Mouse (Mus musculus) heart, embryonic 15.5 days (tissue): ENCODE data around the gene Vav2. TPM values are rescaled to one million over a fixed set of nuclear protein-coding genes. Genes with fewer than 3 reads are reported as not detected.

ENCODE experiments used
- ATAC-seq: fragments of 200-750 bp; cut with Nextera tagmentation; replicated peaks from 2 replicates; pipeline ENCODE4 v1.8.0; 2017; ENCODE audit warnings: low read depth, moderate TSS enrichment; ENCODE audit not compliant: insufficient number of reproducible peaks, insufficient read depth, low FRiP score
- H3K27ac ChIP-seq: fragments of 300-500 bp; sonication (generic); 2 replicates; pipeline ENCODE4 v1.5.1; 2015; ENCODE audit warnings: mild to moderate bottlenecking, inconsistent platforms
- H3K27me3 ChIP-seq: fragments of 300-500 bp; sonication (generic); 2 replicates; pipeline ENCODE4 v1.6.1; 2015; ENCODE audit warnings: inconsistent platforms
- H3K36me3 ChIP-seq: fragments of 300-500 bp; sonication (generic); 2 replicates; pipeline ENCODE4 v1.6.1; 2015; ENCODE audit warnings: mild to moderate bottlenecking, inconsistent platforms
- H3K4me1 ChIP-seq: fragments of 300-500 bp; sonication (generic); replicated peaks from 2 replicates; pipeline ENCODE4 v1.6.1; 2015; ENCODE audit warnings: inconsistent platforms
- H3K4me2 ChIP-seq: fragments of 300-500 bp; sonication (generic); 2 replicates; pipeline ENCODE4 v1.6.1; 2015; ENCODE audit warnings: inconsistent platforms, mild to moderate bottlenecking, moderate library complexity
- H3K4me3 ChIP-seq: fragments of 300-500 bp; sonication (generic); 2 replicates; pipeline ENCODE4 v1.5.1; 2015; ENCODE audit warnings: mild to moderate bottlenecking, inconsistent platforms
- H3K9ac ChIP-seq: fragments of 300-500 bp; sonication (generic); 2 replicates; pipeline ENCODE4 v1.6.1; 2015; ENCODE audit warnings: mild to moderate bottlenecking, inconsistent platforms
- H3K9me3 ChIP-seq: fragments of 300-500 bp; sonication (generic); replicated peaks from 2 replicates; pipeline ENCODE4 v1.6.1; 2016; ENCODE audit warnings: inconsistent platforms
- WGBS: fragments of 180-500 bp; shearing (Covaris S2); methylation state at CpG from one replicate; pipeline ENCODE4 v1.1.7; 2015; ENCODE audit warnings: mixed read lengths; 5-methylcytosine and 5-hydroxymethylcytosine counted together
- polyA plus RNA-seq: library from polyadenylated mRNA; unstranded; fragments of >200 nt; fragmentation: Nextera tagmentation; extraction: Ambion mirVana; gene quantifications from 2 replicates; pipeline ENCODE4 v1.2.1, GENCODE M21; 2015

Vav2 gene
- polyA plus RNA-seq, 1 experiment from 2014 or later: 3.1 TPM

GRCm38 (mm10) chr2:27329386-27330060 lies 97.3 kb downstream of the Vav2 start:
- Histone ChIP-seq H3K4me2 (no peak overlapping the region), H3K27ac (peak overlapping the region; percentile 31; the same call in 1 of the 2 replicates), H3K27me3 (no peaks in the 10 kb centered on the region), H3K36me3 (no peaks in the 10 kb centered on the region), H3K9ac (no peak overlapping the region), H3K9me3 (no peaks in the 10 kb centered on the region), H3K4me1 (peaks cover 49% of the 10 kb centered on the region), H3K4me3 (no peak overlapping the region)
- ATAC-seq: no peak
- WGBS: 86% methylated on average over 10 of the region's 10 CpGs

GRCm38 (mm10) chr2:27328613-27329041 lies 98.2 kb downstream of the Vav2 start:
- Histone ChIP-seq H3K27me3 (no peaks in the 10 kb centered on the region), H3K9ac (no peak overlapping the region), H3K4me3 (no peak overlapping the region), H3K4me1 (peaks cover 54% of the 10 kb centered on the region), H3K9me3 (no peaks in the 10 kb centered on the region), H3K4me2 (no peak overlapping the region), H3K36me3 (no peaks in the 10 kb centered on the region), H3K27ac (peak overlapping the region; percentile 31)
- ATAC-seq: no peak

GRCm38 (mm10) chr2:27327886-27328285 lies 98.9 kb downstream of the Vav2 start:
- no peak for ATAC-seq
- no peak overlapping the region for H3K4me3 ChIP-seq
- H3K27ac ChIP-seq: peak overlapping the region; percentile 40
- H3K4me2 ChIP-seq: no peak overlapping the region
- H3K4me1 ChIP-seq: peaks cover 56% of the 10 kb centered on the region
- H3K36me3 ChIP-seq: no peaks in the 10 kb centered on the region
- 68% methylated on average over 4 of the region's 4 CpGs for WGBS
- H3K9me3 ChIP-seq: no peaks in the 10 kb centered on the region
- H3K9ac ChIP-seq: no peak overlapping the region
- no peaks in the 10 kb centered on the region for H3K27me3 ChIP-seq

- Histone ChIP-seq H3K36me3 (no peaks in the 10 kb centered on the region), H3K9ac (no peak overlapping the region), H3K27me3 (no peaks in the 10 kb centered on the region), H3K4me1 (peaks cover 62% of the 10 kb centered on the region), H3K4me2 (no peak overlapping the region), H3K9me3 (no peaks in the 10 kb centered on the region), H3K27ac (peak overlapping the region; percentile 40), H3K4me3 (no peak overlapping the region)
- peak; percentile 53 for ATAC-seq
- WGBS: 21% methylated on average over 6 of the region's 6 CpGs
These were observed 99.8 kb downstream of the Vav2 start for GRCm38 (mm10) chr2:27327076-27327475.

GRCm38 (mm10) chr2:27326357-27326756 lies 100.5 kb downstream of the Vav2 start:
- H3K27ac ChIP-seq: 0 out of 2 replicates have a peak overlapping the region, but pooled peaks have one; percentile 40
- no peak overlapping the region for H3K4me2 ChIP-seq
- no peak overlapping the region for H3K4me3 ChIP-seq
- H3K4me1 ChIP-seq: peaks cover 66% of the 10 kb centered on the region
- H3K9ac ChIP-seq: no peak overlapping the region
- H3K27me3 ChIP-seq: no peaks in the 10 kb centered on the region
- no peak for ATAC-seq
- no peaks in the 10 kb centered on the region for H3K36me3 ChIP-seq
- H3K9me3 ChIP-seq: no peaks in the 10 kb centered on the region
- 76% methylated on average over 7 of the region's 7 CpGs for WGBS

- no peaks in the 10 kb centered on the region for H3K36me3 ChIP-seq
- 13% methylated on average over 2 of the region's 2 CpGs for WGBS
- 0 out of 2 replicates have a peak overlapping the region, but pooled peaks have one; percentile 10 for H3K4me2 ChIP-seq
- H3K4me3 ChIP-seq: no peak overlapping the region
- peak; percentile 23; the same call in 1 of the 2 replicates for ATAC-seq
- no peaks in the 10 kb centered on the region for H3K9me3 ChIP-seq
- H3K27ac ChIP-seq: peak overlapping the region; percentile 53; the same call in 1 of the 2 replicates
- no peak overlapping the region for H3K9ac ChIP-seq
- H3K27me3 ChIP-seq: no peaks in the 10 kb centered on the region
- peaks cover 67% of the 10 kb centered on the region for H3K4me1 ChIP-seq
These were observed 102.1 kb downstream of the Vav2 start for GRCm38 (mm10) chr2:27324690-27325089.

GRCm38 (mm10) chr2:27321431-27321875 lies 105.4 kb downstream of the Vav2 start:
- Histone ChIP-seq H3K27me3 (no peaks in the 10 kb centered on the region), H3K36me3 (no peaks in the 10 kb centered on the region), H3K4me3 (no peak overlapping the region), H3K4me1 (peaks cover 35% of the 10 kb centered on the region), H3K27ac (no peak overlapping the region), H3K9ac (no peak overlapping the region), H3K4me2 (no peak overlapping the region), H3K9me3 (no peaks in the 10 kb centered on the region)
- ATAC-seq: no peak
- 48% methylated on average over 6 of the region's 6 CpGs for WGBS

GRCm38 (mm10) chr2:27320820-27321219 lies 106.0 kb downstream of the Vav2 start:
- no peaks in the 10 kb centered on the region for H3K36me3 ChIP-seq
- H3K27ac ChIP-seq: no peak overlapping the region
- H3K9ac ChIP-seq: no peak overlapping the region
- H3K4me2 ChIP-seq: no peak overlapping the region
- peaks cover 30% of the 10 kb centered on the region for H3K4me1 ChIP-seq
- WGBS: 83% methylated on average over 8 of the region's 8 CpGs
- H3K27me3 ChIP-seq: no peaks in the 10 kb centered on the region
- H3K4me3 ChIP-seq: no peak overlapping the region
- H3K9me3 ChIP-seq: no peaks in the 10 kb centered on the region
- no peak for ATAC-seq

- Histone ChIP-seq H3K4me3 (no peak overlapping the region), H3K4me2 (no peak overlapping the region), H3K9ac (no peak overlapping the region), H3K36me3 (no peaks in the 10 kb centered on the region), H3K27ac (no peak overlapping the region), H3K27me3 (no peaks in the 10 kb centered on the region), H3K4me1 (peaks cover 19% of the 10 kb centered on the region), H3K9me3 (no peaks in the 10 kb centered on the region)
- ATAC-seq: no peak
- WGBS: 77% methylated on average over 4 of the region's 4 CpGs
These were observed 108.2 kb downstream of the Vav2 start for GRCm38 (mm10) chr2:27318606-27319005.

- Histone ChIP-seq H3K36me3 (no peaks in the 10 kb centered on the region), H3K9ac (no peak overlapping the region), H3K4me3 (no peak overlapping the region), H3K27ac (no peak overlapping the region), H3K9me3 (no peaks in the 10 kb centered on the region), H3K27me3 (no peaks in the 10 kb centered on the region), H3K4me1 (peaks cover 16% of the 10 kb centered on the region), H3K4me2 (no peak overlapping the region)
- no peak for ATAC-seq
- 15% methylated on average over 1 of the region's 1 CpGs for WGBS
These were observed 108.6 kb downstream of the Vav2 start for GRCm38 (mm10) chr2:27318197-27318596.

GRCm38 (mm10) chr2:27316167-27316566 lies 110.7 kb downstream of the Vav2 start:
- WGBS: 88% methylated on average over 5 of the region's 5 CpGs
- no peak for ATAC-seq
- Histone ChIP-seq H3K36me3 (no peaks in the 10 kb centered on the region), H3K9me3 (no peaks in the 10 kb centered on the region), H3K27me3 (no peaks in the 10 kb centered on the region), H3K4me1 (peaks cover 15% of the 10 kb centered on the region; the same call in 1 of the 2 replicates), H3K27ac (no peak overlapping the region), H3K4me2 (no peak overlapping the region), H3K4me3 (no peak overlapping the region), H3K9ac (no peak overlapping the region)

- Histone ChIP-seq H3K4me1 (peaks cover 15% of the 10 kb centered on the region; the same call in 1 of the 2 replicates), H3K27me3 (no peaks in the 10 kb centered on the region), H3K9me3 (no peaks in the 10 kb centered on the region), H3K4me3 (no peak overlapping the region), H3K9ac (no peak overlapping the region), H3K36me3 (no peaks in the 10 kb centered on the region), H3K4me2 (no peak overlapping the region), H3K27ac (no peak overlapping the region)
- WGBS: 90% methylated on average over 5 of the region's 5 CpGs
- no peak for ATAC-seq
These were observed 112.6 kb downstream of the Vav2 start for GRCm38 (mm10) chr2:27314269-27314668.
